Mouse (Mus musculus) stomach, postnatal 0 days (tissue): ENCODE measurements around the gene Plxnc1.

Experiments used
- CTCF ChIP-seq: IDR thresholded peaks from 2 replicates; pipeline ENCODE4 v1.5.1; 2016; ENCODE audit warnings: antibody characterized with exemption, low read depth, mild to moderate bottlenecking, moderate library complexity
- EP300 ChIP-seq: optimal IDR thresholded peaks from 2 replicates; pipeline ENCODE3; 2016; ENCODE audit warnings: antibody characterized with exemption

GRCm38 (mm10) chr10:94940786-94941185 lies 3.8 kb downstream of the Plxnc1 start:
- TF ChIP-seq CTCF: no peak
- TF ChIP-seq EP300: no peak
